Mouse (Mus musculus) frontal cortex, adult 2 months (tissue): ENCODE data around the gene Tef. TPM values are rescaled to one million over a fixed set of nuclear protein-coding genes. Genes with fewer than 3 reads are reported as not detected.

Experiments used
- DNase-seq, 2 experiments: peaks; one replicate each; pipeline ENCODE4 v3.0.0; 2022; ENCODE audit warnings: low spot score in 1 of 2; ENCODE audit errors: extremely low spot score in 1 of 2
- polyA plus RNA-seq: library from polyadenylated mRNA; depleted of rRNA; stranded (reverse); fragments of >200 nt; gene quantifications from 2 replicates; pipeline ENCODE4 v1.2.3, GENCODE M21; 2012

Tef gene
- polyA plus RNA-seq, 1 experiment: 256 TPM

DNA sequence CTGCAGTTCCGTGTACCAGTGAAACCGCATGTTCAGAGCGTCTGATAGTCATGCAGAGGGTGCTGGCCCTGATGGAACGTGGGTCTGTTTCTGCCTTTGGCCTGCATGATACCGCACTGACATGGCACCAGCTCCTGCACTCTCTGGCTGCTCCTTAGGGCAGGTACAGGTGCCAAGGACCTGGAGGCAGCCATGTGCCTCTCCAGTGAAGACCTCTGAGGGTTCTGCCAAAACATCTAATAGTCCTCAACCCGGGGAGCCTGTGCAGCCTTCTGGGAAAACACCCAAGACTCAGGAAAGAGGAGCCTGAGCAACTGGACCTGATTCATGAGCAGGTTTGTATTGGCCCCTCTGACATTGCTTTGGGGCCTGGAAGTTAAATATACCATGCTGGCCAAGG lies 4.4 kb upstream of the Tef start:
- no peak for DNase-seq

DNA sequence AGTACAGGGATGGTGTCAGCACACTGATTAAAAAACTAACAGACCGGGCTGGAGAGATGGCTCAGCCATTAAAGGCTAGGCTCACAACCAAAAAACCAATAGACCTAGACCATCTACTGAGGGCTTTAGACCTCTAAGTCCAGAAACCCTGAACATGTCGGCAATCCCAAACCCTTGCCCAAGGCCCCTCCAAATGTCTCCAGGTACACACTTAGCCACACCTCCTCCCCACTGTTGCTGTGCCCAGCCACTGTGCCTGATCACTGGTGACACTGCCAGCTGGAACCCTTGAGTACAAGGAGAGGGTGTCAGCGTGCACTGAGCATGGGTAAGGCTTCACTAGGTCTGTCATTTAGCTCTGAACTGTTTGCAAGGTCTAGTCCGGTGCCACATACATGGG lies 3.8 kb upstream of the Tef start:
- no peak for DNase-seq

DNA sequence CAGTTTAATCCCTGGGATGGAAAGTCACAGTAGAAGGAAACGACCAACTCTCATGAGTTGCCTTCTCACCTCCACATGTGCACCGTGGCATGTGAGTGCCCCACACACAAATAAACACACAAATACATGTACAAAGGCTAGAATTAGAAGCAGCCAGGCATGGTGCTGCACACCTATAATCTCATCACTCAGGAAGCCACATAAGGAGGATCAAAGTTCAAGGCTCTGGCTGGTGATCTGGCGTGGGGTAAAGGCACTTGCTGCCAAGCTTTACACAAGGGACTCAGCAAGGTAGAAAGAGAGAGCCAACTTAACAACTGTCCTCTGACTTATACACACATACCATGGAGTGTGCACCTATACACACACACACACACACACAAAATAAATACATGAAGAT lies 1.8 kb upstream of the Tef start:
- DNase-seq: no peak

DNA sequence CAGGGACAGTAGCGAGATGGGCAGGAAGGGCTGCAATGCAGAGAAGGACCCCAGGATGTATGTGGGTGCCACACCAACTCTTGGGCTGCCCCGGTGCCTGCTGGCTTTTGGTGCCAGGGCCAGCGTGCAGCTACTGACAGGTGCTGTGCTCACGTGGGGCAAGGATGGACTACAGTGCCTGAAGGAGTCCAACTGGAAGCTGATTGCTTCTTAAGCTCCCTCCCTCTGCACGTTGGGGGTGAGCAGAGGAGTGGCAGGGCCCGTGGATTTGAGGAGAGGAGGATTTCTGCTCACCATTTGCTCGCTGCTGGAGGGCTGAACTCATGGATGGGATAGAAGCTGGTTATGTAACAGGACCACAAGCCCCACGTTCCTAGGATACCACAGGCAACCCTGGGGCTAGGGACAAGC lies 725 bp downstream of the Tef start:
- DNase-seq: peak; percentile 58 to 65

DNA sequence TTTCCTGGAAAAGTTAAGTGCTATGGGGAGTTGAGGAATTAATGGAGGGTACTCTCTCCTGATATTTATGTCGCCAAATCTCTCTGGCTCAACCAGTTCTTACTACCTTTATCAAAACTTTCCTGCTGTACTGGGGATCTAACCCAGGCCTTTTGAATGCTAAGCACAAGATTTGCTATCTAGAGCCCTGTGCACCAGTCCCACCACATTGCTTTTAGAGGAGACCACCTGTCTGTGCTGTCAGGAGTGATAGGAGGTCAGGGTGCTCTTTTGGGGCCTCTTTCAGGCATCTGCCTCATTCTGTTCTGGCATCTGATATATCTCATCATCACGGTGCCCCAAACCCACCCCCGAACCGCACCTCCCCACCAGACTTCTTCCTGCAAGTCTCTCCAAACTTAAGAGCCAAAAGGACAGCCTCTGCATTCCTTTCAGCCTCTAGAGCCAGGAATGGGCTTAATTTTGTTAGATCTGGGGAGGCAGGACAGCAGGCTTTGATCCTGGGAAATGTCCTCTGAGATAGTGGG lies 1.3 kb downstream of the Tef start:
- DNase-seq: no peak

DNA sequence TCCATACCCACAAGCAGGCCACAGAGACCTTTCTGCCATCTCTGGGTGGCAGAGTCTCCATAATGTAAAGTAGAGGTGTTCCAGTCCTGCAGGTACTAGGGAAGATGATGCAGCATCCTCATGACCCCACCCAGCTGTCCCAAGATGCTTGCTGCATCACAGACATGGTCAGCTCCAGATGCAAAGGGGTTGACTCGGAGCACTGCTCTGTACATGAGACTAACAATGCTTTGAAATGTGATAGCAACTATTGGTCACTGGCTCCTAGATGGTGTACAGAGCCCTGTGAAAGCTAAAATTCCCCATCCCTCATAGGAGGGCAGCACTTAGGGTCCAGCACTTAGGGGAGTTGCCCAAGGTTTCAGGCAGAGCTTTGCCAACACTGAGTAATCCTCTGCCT lies 2.0 kb downstream of the Tef start:
- DNase-seq: no peak

DNA sequence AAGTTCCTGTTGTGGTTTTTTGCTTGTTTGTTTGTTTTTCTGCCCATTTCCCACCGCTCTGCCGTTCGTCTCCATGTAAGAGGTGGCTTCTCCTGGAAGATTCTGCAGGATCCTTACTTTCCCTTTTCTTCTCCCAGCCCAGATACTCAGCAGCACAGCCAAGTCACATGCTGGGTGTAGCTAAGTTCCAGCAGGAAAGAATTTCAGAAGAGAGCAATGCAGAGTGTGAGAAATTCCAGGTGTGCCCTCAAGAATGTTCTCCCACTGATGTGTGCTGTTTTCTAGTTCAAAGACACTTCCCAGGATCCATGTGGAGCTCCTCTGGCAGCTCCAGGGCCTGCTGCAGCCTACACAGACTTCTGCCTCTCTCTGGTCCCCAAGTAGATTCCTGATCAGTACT lies 2.7 kb downstream of the Tef start:
- no peak for DNase-seq

DNA sequence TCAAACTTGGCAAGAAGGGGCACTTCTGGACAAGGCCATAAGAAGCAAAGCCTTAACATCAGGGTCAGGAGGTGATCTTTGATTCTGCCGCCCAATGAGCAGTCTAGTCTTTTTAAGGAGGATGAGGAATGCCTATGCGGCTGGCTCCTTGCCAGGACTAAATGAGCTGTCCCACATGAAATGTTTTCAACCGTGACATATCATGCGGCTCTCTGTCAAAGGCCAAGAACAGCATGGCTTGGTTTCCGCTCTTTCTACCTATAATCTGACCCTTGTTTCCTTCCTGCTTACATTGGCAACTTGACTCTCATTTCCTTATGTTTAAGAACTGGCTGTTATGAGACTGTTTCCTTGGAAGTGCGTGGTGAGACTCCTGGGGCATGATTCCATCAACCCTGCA lies 3.4 kb downstream of the Tef start:
- no peak for DNase-seq

DNA sequence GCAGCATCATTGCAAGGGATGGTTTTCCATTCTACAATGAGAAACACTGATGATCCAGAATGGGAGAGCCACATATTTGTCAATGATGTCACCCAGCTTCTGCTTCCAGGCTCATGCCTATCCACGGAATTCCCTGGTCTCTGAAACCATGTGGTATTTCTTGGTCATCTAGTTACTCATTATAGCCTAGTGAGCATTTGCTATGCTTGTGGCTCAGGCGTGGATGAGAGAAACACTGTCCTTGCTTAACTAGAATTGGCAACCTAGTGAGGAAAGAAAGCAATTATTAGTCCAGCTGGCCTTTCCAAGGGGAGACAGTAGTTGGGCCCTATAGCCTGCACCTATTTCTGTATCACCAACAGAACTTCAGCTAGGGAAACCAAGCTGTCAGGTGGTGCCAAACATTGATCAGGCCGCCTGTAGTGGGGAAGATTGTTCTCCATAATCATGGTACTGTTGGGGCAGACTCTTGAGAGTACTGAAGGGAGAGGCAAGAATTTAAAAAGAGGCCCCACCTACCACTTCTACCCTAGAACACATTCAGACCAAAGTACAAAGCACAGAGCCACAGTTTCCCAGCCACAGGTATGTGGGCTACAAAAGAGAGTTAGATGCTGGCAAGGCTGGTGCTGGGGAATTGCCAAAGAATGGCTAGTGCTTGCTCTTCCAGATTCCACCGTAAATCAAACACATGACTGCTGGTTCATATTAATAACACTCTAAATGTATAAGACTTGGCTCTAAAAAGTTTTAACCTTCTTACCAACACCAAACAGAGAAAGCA lies 4.6 kb downstream of the Tef start:
- DNase-seq: no peak

DNA sequence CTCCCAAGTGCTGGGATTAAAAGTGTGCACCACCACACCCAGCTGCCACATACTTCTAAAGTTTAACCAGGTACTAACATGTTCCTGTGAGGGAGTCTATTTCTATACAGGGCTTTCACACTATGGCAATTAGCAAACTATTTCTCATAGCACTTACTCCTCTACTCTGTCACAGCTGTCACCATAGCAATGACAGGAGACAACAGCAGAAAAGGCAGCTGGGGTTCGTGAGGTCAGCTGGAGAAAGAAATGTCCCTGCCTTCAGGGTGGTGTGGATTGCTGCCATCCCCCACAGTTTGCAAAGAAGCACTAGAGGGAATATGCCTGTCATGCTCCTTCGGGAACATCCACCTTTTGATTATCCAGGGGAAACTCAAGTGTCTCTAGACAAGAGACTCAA lies 6.6 kb downstream of the Tef start:
- no peak for DNase-seq

DNA sequence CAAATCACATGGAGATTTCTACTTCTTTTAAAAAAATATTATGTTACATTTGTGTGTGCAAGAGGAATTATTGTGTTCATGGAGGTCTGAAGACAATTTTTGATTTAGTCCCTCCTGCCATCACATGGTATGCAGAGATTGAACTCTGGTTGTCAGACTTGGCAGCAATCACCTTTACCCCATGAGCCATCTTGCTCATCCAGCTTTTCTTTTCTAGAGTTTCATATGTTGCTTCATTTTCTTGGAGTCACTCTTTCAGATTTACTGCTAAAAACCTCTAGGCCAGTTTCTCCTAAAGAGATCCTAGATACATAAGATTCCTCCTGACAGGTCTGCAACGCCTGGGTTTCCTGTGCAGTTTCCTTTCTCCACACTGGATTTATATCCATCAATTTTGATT lies 7.3 kb downstream of the Tef start:
- no peak for DNase-seq

DNA sequence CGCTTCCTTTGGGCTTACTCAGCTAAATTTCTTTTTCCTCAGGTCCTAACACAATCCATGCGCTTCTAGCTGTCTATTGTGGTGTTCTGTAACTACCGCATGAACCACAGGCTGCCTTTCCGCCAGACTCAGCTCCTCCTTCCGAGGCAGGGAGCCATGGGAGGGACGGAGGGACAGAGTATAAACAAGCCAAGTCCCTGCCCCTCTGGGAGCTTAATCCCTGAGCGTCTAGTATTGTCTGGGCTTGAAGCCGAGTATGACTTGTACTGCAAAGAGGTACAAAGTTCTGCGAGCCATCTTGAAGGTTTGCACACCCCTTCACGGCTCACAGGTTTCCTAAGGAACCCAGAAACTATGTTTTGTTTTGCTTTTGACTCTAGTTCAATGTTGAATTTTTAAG lies 7.9 kb downstream of the Tef start:
- peak; percentile 73 to 76 for DNase-seq

DNA sequence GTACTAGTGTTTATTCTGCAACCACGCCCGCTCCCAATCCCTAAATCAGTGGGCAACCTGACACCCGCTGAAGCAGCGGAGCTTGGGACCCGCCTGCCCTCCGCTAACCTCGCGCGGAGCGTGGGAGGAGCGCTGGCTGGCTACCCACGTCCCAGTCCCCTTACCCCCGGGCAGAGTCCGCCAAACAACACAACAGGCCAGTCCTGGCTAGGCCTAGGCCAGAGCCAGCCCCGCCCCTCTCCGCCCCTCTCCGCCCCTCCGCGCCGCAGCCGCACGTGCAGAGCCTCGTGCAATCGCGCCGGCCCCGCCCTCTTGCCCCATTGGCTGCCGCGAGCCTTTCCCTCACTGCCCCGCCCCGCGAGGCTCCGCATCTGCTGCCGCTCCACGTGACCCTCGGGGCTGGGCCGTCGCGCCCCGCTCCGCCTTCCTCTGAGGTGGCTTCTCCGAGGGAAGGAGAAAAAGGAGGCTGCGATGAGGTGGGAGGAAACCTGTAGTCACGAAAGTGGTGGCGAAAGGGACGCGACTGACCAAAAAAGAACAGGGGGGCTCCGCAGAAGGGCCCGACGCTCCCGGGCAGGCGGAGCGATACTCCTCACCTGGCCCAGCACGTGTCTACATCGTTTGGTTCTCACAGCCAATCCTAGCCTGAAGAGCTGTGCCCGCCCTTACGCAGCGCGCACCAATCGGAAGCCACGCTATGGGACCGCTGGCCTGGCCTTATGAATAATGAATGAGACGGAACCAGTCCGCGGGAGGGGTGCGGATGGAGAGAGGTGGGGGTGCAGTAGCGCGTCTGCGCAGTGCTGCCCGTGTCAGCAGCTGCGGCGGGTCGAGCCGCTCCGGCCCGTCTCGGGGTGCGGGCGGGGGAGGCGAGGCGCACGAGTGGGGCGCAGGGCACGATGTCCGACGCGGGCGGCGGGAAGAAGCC lies 8.7 kb downstream of the Tef start:
- DNase-seq: peak; percentile 98 to 99

DNA sequence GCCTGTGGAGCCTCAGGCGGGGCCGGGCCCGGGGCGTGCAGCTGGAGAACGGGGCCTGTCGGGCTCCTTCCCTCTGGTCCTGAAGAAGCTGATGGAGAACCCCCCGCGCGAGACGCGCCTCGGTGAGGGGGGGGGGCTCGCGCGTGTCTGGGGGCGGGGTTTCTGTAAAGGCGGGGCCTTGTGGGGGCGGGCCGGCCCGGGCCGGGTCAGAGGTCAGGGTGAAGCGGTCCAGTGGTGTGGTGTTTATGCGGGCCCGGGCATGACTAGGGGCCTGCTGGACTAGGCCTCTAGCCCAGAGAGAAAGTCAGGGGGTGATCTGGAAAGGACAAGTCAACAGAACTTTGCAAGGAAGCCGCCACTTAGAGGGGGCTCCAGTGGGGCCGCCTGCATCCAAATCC lies 9.4 kb downstream of the Tef start:
- DNase-seq: no peak

DNA sequence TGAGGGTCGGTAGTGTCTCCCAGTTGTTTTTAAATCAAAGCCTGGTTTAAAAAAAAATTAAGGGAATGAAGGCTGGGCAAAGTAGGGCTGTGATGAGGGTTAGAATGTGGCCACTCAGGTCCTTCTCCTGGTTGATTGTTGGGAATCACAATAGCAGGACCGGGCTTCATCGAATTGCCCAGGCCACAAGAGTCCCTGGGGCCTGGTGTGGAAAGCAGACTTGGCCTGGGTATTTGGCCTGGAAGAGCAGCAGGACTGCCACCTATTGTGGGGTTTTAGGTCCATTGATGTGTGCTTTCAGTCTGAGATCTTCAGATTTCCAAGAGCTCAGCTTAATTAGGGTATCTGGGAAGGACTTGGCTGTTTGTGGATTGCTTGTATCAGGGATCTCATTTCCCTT lies 10.1 kb downstream of the Tef start:
- DNase-seq: no peak

DNA sequence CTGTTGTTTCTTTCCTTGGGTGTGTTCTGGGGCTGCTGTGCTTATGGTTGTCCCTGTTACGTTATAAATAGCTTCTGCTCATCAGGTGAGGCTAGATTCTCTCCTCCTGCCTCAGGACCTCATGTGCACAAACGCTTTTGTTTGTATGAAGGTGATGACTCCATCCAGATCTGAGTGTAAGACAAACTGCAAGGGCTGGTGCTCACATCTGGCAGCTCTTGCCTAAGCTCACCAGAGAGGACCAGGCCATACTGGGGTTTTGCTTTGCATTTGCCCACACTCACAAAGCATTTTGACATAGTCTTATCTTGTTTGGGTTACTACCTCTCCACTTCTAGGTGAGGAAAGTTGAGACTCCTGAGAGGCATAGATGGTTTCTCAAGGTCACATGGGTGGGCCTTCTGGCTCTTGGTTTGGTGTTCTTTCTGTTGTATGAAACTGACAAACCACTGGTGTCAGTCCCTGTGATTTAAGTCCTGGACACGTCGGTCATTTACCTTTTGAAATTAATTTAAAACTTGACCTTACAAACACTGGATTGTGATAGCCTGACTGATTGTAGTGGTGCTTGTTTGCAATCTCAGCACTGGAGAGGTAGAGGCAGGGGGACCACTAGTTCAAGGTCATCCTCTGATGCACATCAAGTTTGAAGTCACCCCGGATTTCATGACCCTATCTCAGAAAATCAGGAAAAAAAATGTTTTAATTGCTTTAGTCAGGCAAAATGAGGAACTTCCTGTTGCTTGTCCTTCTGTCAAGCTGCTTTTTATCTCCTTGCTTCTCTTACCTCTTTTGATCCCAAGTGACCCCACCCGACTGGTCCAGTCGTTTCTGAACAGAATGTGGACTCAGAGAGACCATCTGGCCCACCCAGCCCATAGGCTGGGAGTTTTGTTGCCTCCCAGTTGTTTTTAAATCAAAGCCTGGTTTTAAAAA lies 10.7 kb downstream of the Tef start:
- no peak for DNase-seq

DNA sequence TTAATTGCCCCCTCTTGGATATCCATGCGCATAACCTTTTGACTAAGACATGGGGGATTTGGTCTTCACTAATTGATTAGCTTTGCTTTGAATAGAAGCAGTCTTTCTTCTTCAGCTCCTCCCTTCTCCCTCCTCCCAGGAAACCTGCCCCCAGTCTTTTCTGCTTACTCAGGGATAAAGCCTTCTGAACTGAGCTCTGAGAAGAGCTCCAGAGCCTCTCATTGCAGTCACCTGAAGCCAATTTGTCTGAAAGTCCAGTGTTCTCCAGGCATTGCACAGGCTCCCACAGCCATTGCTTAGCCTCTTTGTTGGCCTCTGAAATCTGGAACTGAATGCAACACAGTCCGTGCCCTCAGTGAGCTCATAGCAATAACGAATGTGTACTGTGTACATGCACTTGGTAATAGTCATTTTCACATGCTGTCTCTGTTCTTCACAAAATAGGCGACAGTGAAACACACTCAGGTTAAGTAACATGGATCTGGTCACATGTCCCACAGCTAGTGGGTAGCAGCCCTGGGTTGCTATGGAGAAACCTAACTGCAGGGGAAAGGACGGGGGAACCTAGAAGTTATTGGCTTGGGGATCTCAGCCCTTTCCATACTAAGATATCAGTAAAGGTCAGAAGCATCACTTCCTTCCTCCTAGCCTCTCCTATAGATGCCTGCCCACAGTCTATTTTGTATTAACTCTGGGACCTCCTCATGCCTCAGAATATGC lies 11.9 kb downstream of the Tef start:
- DNase-seq: no peak

DNA sequence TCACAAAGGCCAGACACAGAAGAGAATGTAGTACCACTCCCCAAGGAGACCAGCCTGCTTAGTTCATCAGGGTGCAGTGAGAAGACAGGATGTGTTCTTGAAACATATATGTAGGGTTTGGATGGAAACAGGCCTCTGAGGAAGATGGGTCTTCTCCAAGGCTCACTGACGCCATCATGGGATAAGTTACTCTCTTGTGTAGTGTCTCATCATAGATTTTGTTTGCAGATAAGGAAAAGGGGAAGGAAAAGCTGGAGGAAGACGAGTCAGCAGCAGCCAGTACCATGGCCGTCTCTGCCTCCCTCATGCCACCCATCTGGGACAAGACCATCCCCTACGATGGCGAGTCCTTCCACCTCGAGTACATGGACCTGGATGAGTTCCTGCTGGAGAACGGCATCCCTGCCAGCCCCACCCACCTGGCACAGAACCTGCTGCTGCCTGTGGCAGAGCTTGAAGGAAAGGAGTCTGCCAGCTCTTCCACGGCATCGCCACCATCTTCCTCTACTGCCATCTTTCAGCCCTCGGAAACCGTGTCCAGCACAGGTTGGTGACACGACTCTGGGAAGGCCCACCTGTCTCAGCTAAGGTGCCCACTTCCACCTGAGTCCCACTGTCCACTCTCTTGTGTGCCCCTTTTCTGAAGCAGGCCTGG lies 12.6 kb downstream of the Tef start:
- DNase-seq: no peak

DNA sequence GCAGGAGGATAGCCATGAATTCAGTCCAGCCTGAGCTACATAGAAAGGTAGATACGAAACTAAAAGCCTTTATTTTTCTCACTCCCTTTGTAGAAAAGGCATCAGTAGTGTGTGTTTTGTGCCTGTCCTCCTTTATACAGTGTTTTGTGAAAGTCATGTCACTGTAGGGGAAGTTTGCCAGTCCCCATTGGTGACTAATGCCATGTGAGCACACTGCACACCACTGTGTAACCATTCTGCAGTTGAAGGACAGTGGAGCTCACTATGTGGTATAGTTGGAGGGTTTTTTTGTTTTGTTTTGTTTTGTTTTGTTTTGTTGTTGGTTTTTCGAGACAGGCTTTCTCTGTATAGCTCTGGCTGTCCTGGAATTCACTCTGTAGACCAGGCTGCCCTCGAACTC lies 16.2 kb downstream of the Tef start:
- no peak for DNase-seq
